Mouse (Mus musculus) spleen, embryonic (tissue): ENCODE results near the gene Irf2bp2.

Experiments used
- CTCF ChIA-PET: fragments of 350-600 bp; sonication (Branson Sonifier 250); formaldehyde crosslinking; loops from one replicate; lab custom pipeline; 2022; lab: Charles Lee

Gene Irf2bp2

DNA sequence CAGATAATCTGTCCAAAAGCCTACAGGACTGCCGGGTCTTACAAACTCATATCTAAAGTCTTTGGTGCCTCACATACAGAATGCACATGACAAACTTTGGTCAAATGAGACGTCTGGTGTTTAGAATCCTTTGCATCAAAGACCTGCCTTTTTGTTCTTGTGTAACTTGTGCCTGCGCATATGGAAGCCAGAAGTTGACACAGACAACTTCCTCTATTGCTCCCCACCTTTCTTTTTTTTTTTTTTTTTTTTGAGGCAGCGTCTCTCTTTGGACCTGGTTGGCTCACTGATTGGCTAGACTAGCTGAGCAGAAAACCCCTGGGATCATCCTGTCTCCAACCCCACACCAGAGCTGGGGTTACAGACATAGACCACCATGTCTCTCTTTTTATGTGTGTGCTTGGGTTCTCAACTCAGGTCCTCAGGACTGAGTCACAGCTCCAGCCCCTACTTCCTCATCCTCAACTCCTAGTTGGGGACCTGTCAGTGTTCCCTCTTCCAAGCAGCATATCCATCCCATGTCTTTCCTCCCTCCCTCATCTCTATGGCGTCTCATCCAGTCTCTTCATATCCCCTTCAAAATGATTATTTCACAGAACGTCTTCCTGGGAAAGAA lies 20.6 kb downstream of the Irf2bp2 start:
- CTCF ChIA-PET: no interaction called here

DNA sequence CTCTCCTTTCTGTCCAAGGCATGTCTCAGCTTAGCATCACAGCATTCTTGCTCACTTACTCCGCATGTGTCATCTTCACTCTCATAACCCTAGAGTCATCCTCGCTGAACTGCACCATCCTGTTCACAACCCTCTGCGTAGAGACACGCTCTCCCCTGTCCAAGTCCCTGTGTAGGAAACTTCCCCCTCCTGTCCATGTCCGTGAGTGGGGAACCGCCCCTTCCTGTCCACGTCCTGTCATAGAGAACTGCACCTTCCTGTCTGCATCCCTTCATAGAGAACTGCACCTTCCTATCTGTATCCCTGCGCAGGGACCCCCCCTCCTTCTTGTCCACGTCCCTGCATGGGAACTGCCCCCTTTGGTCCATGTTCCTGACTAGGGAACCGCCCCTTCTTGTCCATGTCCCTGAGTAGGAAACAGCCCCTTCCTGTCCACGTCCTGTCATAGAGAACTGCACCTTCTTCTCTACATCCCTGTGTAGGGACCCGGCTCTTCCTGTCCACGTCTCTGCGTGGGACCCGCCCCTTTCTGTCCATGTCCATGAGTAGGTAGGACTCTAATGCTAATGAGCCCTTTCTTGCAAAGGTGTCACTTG lies 22.6 kb downstream of the Irf2bp2 start:
- CTCF ChIA-PET: interaction anchor here (0.5 kb wide), 1 partner anchor 13 kb away, joined by 7 read pairs; no protein-coding TSS in a partner anchor

GRCm38 (mm10) chr8:126570521-126571040 lies 23.2 kb downstream of the Irf2bp2 start:
- CTCF ChIA-PET: interaction anchor here (0.5 to 0.7 kb wide), 2 partner anchors 13 to 95 kb away, joined by 4 to 7 read pairs; no protein-coding TSS in a partner anchor

- CTCF ChIA-PET: interaction anchor here (0.7 kb wide), 1 partner anchor 94 kb away, joined by 4 read pairs; no protein-coding TSS in a partner anchor
Measured at GRCm38 (mm10) chr8:126570046-126570445, 23.7 kb downstream of the Irf2bp2 start.

GRCm38 (mm10) chr8:126569638-126570037 lies 24.1 kb downstream of the Irf2bp2 start:
- CTCF ChIA-PET: interaction anchor here (0.7 kb wide), 1 partner anchor 94 kb away, joined by 4 read pairs; no protein-coding TSS in a partner anchor

- CTCF ChIA-PET: no interaction called here
Measured at GRCm38 (mm10) chr8:126567674-126568073, 26.1 kb downstream of the Irf2bp2 start.

GRCm38 (mm10) chr8:126566446-126567062 lies 27.2 kb downstream of the Irf2bp2 start:
- CTCF ChIA-PET: no interaction called here

DNA sequence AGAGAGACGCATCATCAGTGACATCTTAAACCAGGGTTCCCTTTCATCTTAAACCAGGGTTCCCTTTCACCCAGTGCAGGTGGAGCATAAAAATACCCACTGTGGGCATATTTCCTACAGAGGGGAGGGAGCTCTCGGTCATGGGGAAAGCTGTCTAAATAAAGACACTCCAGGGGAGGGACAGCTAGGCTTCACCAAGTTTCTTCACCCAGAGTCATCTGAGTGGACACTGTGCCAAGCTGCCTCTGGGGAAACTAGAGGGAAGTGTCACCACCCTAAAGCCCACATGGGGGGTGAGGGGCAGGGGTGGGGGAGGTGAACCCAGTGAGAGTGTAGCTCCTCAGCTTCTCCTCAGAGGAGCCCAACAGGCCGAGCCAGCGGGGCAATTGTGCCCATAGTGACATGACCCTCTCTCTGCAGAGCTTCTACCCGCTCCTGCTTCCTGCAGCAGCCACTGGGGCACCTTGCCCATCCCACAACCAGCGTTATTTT lies 27.8 kb downstream of the Irf2bp2 start:
- CTCF ChIA-PET: interaction anchor here (0.5 kb wide), 1 partner anchor 366 kb away, joined by 4 read pairs; no protein-coding TSS in a partner anchor

- CTCF ChIA-PET: interaction anchor here (0.5 kb wide), 1 partner anchor 367 kb away, joined by 4 read pairs; no protein-coding TSS in a partner anchor
Measured at GRCm38 (mm10) chr8:126565231-126565781, 28.5 kb downstream of the Irf2bp2 start.

- CTCF ChIA-PET: interaction anchor here (0.6 kb wide), 1 partner anchor 24 kb away, joined by 9 read pairs; no protein-coding TSS in a partner anchor
Measured at GRCm38 (mm10) chr8:126564551-126565154, 29.1 kb downstream of the Irf2bp2 start.

- CTCF ChIA-PET: interaction anchor here (0.6 to 0.7 kb wide), 2 partner anchors 215 to 292 kb away, joined by 4 read pairs; no protein-coding TSS in a partner anchor
Measured at GRCm38 (mm10) chr8:126561316-126561841, 32.4 kb downstream of the Irf2bp2 start.

DNA sequence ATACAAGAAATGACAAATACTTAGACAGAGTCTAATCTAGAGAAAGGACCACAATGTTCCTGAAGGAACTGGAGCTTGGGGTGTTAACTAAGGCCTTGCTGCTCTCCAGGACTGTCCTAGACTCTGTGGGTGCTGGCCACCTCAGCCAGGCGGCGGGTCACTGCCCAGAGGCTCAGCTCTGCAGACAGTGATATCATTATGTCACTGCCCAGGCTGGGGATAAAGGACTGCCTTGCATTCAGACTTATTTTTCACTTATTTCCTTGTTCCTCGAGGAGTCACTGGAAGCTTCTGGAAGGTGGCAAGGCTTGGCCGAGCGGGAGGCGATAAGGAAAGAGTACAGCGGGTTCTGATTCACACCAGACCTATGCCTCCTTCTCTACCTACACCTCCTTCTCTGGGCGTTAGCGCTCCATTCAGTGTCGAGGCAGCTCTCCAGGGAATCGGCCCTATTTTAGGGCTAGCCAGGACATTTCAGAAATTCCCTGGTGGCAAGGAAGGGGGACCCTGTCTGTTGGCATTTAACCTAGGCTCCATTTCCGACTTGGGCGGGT lies 35.3 kb downstream of the Irf2bp2 start:
- CTCF ChIA-PET: interaction anchor here (0.7 kb wide), 1 partner anchor 30 kb away, joined by 18 read pairs; no protein-coding TSS in a partner anchor

GRCm38 (mm10) chr8:126557403-126557802 lies 36.4 kb downstream of the Irf2bp2 start:
- CTCF ChIA-PET: interaction anchor here (0.7 kb wide), 1 partner anchor 31 kb away, joined by 18 read pairs; no protein-coding TSS in a partner anchor

DNA sequence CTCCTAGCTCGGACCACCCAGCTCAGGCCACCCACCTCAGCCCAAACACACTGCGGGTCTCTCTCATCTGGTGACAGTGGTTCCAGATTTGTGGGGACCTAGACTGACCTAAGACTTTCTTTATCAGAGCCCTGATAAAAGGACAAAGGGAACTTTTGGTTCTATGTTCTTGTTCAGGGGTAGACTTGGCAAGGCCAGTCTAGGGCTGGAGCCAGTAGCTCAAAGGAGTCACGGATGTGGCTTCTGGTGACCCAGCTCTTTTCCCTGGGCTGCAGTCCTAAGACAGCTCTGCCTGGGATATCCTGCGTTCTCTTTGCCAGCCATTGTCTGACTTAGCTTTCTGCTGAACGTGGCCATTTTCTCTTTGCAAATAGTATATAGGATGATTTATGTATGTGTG lies 37.1 kb downstream of the Irf2bp2 start:
- CTCF ChIA-PET: no interaction called here

DNA sequence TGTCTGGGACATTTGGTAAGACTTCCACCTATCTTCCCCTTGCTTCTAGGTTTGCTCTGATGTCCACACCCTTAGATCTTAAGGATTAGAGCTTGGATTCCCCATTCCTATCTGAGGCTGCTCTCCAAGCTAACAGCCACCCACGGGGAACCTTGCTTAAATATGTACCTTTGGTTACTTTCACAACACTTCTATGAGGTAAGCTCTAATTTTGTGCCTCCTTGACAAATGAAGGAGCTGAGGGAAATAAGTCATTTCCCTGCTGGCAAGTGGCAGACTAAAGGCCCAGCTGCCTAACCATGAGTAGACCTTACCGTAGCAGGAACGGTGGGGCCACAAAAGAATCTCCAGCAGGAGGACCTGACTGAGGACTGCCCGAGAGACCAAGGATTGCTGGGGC lies 39.0 kb downstream of the Irf2bp2 start:
- CTCF ChIA-PET: no interaction called here

- CTCF ChIA-PET: no interaction called here
Measured at GRCm38 (mm10) chr8:126551871-126552270, 41.9 kb downstream of the Irf2bp2 start.

- CTCF ChIA-PET: no interaction called here
Measured at GRCm38 (mm10) chr8:126550944-126551357, 42.8 kb downstream of the Irf2bp2 start.

- CTCF ChIA-PET: no interaction called here
Measured at GRCm38 (mm10) chr8:126547841-126548240, 45.9 kb downstream of the Irf2bp2 start.

- CTCF ChIA-PET: interaction anchor here (0.5 kb wide), 1 partner anchor 353 kb away, joined by 6 read pairs; no protein-coding TSS in a partner anchor
Measured at GRCm38 (mm10) chr8:126547361-126547760, 46.4 kb downstream of the Irf2bp2 start.

- CTCF ChIA-PET: no interaction called here
Measured at GRCm38 (mm10) chr8:126546480-126546879, 47.3 kb downstream of the Irf2bp2 start.
